Mouse (Mus musculus) midbrain, embryonic 11.5 days (tissue): Measurements from ENCODE around the gene Srxn1. TPM values are rescaled to one million over a fixed set of nuclear protein-coding genes. Genes with fewer than 3 reads are reported as not detected.

ENCODE experiments used
- ATAC-seq: fragments of 200-750 bp; cut with Nextera tagmentation; 2 replicates; pipeline ENCODE4 v1.8.0; 2017; ENCODE audit warnings: moderate TSS enrichment, moderate library complexity; ENCODE audit not compliant: low FRiP score
- DNase-seq: peaks from one replicate; pipeline ENCODE4 v3.0.0; 2015; ENCODE audit warnings: low spot score; ENCODE audit errors: missing footprints
- H3K27ac ChIP-seq: fragments of 300-500 bp; sonication (generic); 2 replicates; pipeline ENCODE4 v1.5.1; 2014; ENCODE audit warnings: low read depth, low read length
- H3K27me3 ChIP-seq: fragments of 300-500 bp; sonication (generic); 2 replicates; pipeline ENCODE4 v1.6.1; 2014; ENCODE audit warnings: mild to moderate bottlenecking, low read length, moderate library complexity, mixed read lengths; ENCODE audit not compliant: control insufficient read depth, insufficient read depth
- H3K36me3 ChIP-seq: fragments of 300-500 bp; sonication (generic); 2 replicates; pipeline ENCODE4 v1.6.1; 2014; ENCODE audit warnings: mild to moderate bottlenecking, low read length, moderate library complexity, mixed read lengths; ENCODE audit not compliant: control insufficient read depth, insufficient read depth
- H3K4me1 ChIP-seq: fragments of 300-500 bp; sonication (generic); 2 replicates; pipeline ENCODE4 v1.6.1; 2014; ENCODE audit warnings: low read length; ENCODE audit not compliant: control insufficient read depth, insufficient read depth
- H3K4me2 ChIP-seq: fragments of 300-500 bp; sonication (generic); 2 replicates; pipeline ENCODE4 v1.6.1; 2014; ENCODE audit warnings: mild to moderate bottlenecking, moderate library complexity
- H3K4me3 ChIP-seq: fragments of 300-500 bp; sonication (generic); 2 replicates; pipeline ENCODE4 v1.5.1; 2014; ENCODE audit warnings: low read depth, low read length
- H3K9ac ChIP-seq: fragments of 300-500 bp; sonication (generic); 2 replicates; pipeline ENCODE4 v1.6.1; 2014; ENCODE audit warnings: low read length
- H3K9me3 ChIP-seq: fragments of 300-500 bp; sonication (generic); 2 replicates; pipeline ENCODE4 v1.6.1; 2016; ENCODE audit warnings: low read length; ENCODE audit not compliant: control insufficient read depth
- WGBS: fragments of 180-500 bp; shearing (Covaris S2); extraction: QIAGEN DNeasy Blood & Tissue Kit; methylation state at CpG from one replicate; pipeline ENCODE4 v1.1.7; 2014; 5-methylcytosine and 5-hydroxymethylcytosine counted together
- polyA plus RNA-seq: library from polyadenylated mRNA; unstranded; fragments of >200 nt; fragmentation: Nextera tagmentation; extraction: Ambion mirVana; gene quantifications from 2 replicates; pipeline ENCODE4 v1.2.1, GENCODE M21; 2014

The Srxn1 gene
- polyA plus RNA-seq, 1 experiment from 2014 or later, result 14.6 TPM

DNA sequence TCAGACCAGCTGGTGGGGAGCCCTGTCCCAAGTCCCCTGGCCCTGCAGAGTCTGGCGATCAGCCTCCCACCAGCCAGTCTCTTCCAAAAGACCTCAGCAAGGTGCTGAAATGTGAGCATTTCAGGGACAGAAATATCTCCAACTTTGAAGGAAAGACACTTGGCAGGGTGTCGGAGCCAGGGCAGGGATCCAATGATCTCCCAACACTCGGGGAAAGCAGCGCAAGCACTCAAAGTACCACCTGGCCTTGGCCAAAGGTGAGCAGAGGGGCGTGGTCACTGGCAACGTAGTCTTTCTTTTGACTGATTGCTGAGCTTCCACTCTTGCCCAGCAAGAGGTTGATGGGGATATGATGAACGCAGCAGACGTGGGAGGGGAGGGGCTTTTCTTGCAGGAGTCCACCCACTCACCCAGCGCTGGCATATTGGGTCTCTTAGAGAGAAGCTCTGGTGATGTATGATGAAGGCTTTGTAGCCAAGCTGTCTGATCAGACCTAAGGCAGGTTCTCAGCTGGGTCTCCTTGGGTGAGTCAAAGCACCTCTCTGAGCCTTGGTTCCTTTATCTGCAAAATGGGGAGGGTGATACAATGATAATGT lies 29.9 kb upstream of the Srxn1 start:
- Histone ChIP-seq H3K36me3 (no peaks in the 10 kb centered on the region), H3K27ac (no peak overlapping the region), H3K4me3 (no peak overlapping the region), H3K9me3 (no peaks in the 10 kb centered on the region), H3K9ac (no peak overlapping the region), H3K27me3 (no peaks in the 10 kb centered on the region), H3K4me1 (peaks cover under 1% of the 10 kb centered on the region; the same call in 1 of the 2 replicates), H3K4me2 (no peak overlapping the region)
- WGBS, result 60% methylated on average over 9 of the region's 9 CpGs
- peak; percentile 54 for DNase-seq
- no peak for ATAC-seq

GRCm38 (mm10) chr2:152077337-152077736 lies 28.0 kb upstream of the Srxn1 start:
- Histone ChIP-seq H3K9ac (no peak overlapping the region), H3K36me3 (no peaks in the 10 kb centered on the region), H3K4me2 (no peak overlapping the region), H3K4me1 (peaks cover 6% of the 10 kb centered on the region; the same call in 1 of the 2 replicates), H3K4me3 (no peak overlapping the region), H3K27ac (no peak overlapping the region), H3K9me3 (no peaks in the 10 kb centered on the region), H3K27me3 (no peaks in the 10 kb centered on the region)
- ATAC-seq (no peak), DNase-seq (peak; percentile 81)
- 73% methylated on average over 3 of the region's 3 CpGs for WGBS

DNA sequence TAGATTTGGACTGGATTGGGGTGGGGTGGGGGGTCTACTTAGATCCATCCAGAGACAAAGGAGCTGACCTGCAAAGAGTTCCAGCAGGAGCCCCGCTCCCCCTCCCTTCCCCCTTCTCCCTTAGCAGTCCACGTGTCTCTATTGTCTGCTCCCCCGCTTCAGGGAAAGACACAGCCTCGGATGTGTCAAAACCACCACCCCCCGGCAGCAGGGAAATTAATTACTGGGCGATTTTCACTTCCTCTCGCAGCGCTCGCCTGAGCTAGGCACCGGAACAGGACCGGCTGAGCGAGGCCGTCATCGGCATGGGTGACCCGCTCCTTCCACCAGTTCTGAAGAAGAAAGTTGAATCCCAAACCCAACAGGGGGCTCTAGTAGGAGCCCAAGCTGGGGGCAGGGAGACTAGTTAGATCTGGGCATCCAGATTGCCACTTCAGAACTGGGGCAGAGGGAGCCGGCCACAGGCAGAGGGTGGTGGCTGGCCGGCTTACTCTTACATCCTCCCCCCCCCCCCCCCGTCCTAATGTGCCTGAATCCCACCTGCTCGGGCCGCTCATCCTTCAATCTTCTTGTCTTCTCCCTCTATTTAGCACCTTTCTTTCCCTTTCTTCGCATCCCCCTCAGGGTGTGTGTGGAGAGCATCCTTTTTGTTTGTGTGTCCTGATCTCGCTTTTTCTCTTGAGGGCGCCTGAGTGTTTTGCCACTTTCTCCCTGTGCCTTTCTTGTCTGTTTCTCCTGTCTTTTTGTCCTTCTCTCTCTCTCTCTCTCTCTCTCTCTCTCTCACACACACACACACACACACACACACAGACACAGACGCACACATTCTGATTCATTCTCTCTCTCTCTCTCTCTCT lies 24.4 kb upstream of the Srxn1 start, which contains the start of gene Scrt2:
TSS of gene Scrt2 (plus strand) at position 845 of the 857 bp plus-strand sequence.
- 2% methylated on average over 24 of the region's 24 CpGs for WGBS
- peak within 1 kb of the TSS; percentile 91 for H3K27ac ChIP-seq
- DNase-seq (peak; percentile 96), ATAC-seq (peak; percentile 71)
- no peaks in the 10 kb centered on the region for H3K9me3 ChIP-seq
- H3K36me3 ChIP-seq, result no peaks in the 10 kb centered on the region
- peaks cover 2% of the 10 kb centered on the region; the same call in 1 of the 2 replicates for H3K27me3 ChIP-seq
- H3K9ac ChIP-seq, result peak within 1 kb of the TSS; percentile 91
- peak within 1 kb of the TSS; percentile 73 for H3K4me3 ChIP-seq
- H3K4me2 ChIP-seq, result peak within 1 kb of the TSS; percentile 83
- H3K4me1 ChIP-seq, result peaks cover 6% of the 10 kb centered on the region; the same call in 1 of the 2 replicates

DNA sequence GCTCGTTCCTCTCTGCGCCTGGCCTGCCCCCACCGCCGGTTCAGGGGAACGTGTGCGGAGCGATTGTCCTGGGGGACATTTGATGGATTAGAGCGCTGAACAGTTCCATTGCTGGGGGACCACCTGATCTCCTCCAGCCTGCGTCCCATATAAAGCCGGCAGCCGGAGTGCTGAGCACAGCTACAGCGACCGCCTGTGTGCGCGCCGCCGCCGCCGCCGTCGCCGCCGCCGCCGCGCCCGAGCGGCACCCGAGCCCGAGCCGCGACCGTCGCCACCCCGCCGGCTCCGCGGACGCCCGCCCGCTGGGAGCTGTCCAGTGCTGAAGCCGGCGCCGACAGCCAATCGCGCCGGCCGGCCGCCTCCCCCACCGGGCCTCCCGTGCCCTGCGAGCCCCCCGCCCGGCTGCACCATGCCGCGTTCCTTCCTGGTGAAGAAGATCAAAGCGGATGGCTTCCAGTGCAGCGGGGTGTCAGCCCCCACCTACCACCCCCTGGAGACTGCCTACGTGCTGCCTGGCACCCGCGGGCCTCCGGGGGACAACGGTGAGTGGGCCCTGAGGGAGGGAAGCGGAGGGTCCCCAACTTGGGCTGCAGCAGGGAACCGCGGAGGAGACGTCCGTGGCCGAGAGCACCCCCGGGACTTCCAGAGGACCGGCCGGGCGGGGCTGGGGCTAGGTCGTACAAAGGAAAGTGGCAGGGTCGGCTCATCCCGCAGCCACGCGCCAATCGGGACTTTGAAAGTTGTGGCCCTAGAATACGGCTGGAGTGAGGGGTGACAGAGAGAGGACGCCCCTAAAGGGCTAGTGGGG lies 23.5 kb upstream of the Srxn1 start:
- peak overlapping the region; percentile 91 for H3K9ac ChIP-seq
- no peaks in the 10 kb centered on the region for H3K36me3 ChIP-seq
- peak overlapping the region; percentile 73 for H3K4me3 ChIP-seq
- DNase-seq (peak; percentile 96), ATAC-seq (peak; percentile 84)
- peak overlapping the region; percentile 83 for H3K4me2 ChIP-seq
- peak overlapping the region; percentile 91 for H3K27ac ChIP-seq
- WGBS, result under 1% methylated on average over 72 of the region's 81 CpGs
- H3K9me3 ChIP-seq, result no peaks in the 10 kb centered on the region
- peaks cover 2% of the 10 kb centered on the region; the same call in 1 of the 2 replicates for H3K27me3 ChIP-seq
- H3K4me1 ChIP-seq, result peaks cover 10% of the 10 kb centered on the region; the same call in 1 of the 2 replicates

- Histone ChIP-seq H3K27ac (peak overlapping the region; percentile 91; the same call in 1 of the 2 replicates), H3K4me1 (peaks cover 12% of the 10 kb centered on the region; the same call in 1 of the 2 replicates), H3K4me2 (peak overlapping the region; percentile 83), H3K9ac (peak overlapping the region; percentile 91), H3K9me3 (no peaks in the 10 kb centered on the region), H3K27me3 (peaks cover 2% of the 10 kb centered on the region; the same call in 1 of the 2 replicates), H3K36me3 (no peaks in the 10 kb centered on the region), H3K4me3 (peak overlapping the region; percentile 73)
- 26% methylated on average over 6 of the region's 7 CpGs for WGBS
- DNase-seq (peak; percentile 88), ATAC-seq (0 out of 2 replicates have a peak, but pooled peaks have one; percentile 1)
Observed at GRCm38 (mm10) chr2:152082456-152083285, 22.6 kb upstream of the Srxn1 start.

DNA sequence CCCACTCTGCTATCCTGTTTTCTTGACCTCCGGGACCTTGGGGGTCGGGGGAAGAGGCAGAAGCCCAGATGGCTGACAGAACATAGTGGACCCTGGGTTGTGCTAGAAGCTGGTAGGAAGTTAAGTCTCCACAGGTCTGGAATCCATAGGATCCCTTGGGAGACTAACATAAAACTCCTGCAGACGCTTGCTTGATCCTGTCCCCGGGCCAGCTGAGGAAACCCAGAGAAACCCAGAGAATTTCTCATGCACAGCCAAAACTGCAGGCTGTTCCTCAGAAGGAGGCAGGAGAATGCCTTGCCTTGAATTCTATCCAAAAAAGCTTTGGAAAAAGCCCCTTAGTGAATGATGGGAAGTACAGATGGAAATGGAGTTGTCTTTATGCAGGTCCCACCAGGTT lies 21.9 kb upstream of the Srxn1 start:
- peaks cover 12% of the 10 kb centered on the region; the same call in 1 of the 2 replicates for H3K4me1 ChIP-seq
- H3K9me3 ChIP-seq, result no peaks in the 10 kb centered on the region
- 71% methylated on average over 4 of the region's 4 CpGs for WGBS
- H3K4me2 ChIP-seq, result peak overlapping the region; percentile 83
- no peak overlapping the region for H3K27ac ChIP-seq
- H3K36me3 ChIP-seq, result no peaks in the 10 kb centered on the region
- H3K9ac ChIP-seq, result peak overlapping the region; percentile 91
- ATAC-seq, result no peak
- peak overlapping the region; percentile 73 for H3K4me3 ChIP-seq
- H3K27me3 ChIP-seq, result peaks cover 2% of the 10 kb centered on the region; the same call in 1 of the 2 replicates
- peak; percentile 70 for DNase-seq

- no peak for DNase-seq
- H3K4me2 ChIP-seq, result peak overlapping the region; percentile 83
- H3K27ac ChIP-seq, result no peak overlapping the region
- H3K4me3 ChIP-seq, result peak overlapping the region; percentile 73
- 64% methylated on average over 6 of the region's 6 CpGs for WGBS
- peaks cover 12% of the 10 kb centered on the region; the same call in 1 of the 2 replicates for H3K4me1 ChIP-seq
- H3K9ac ChIP-seq, result peak overlapping the region; percentile 10; the same call in 1 of the 2 replicates
- H3K9me3 ChIP-seq, result no peaks in the 10 kb centered on the region
- ATAC-seq, result no peak
- peaks cover 2% of the 10 kb centered on the region; the same call in 1 of the 2 replicates for H3K27me3 ChIP-seq
- H3K36me3 ChIP-seq, result no peaks in the 10 kb centered on the region
Observed at GRCm38 (mm10) chr2:152084298-152084697, 21.0 kb upstream of the Srxn1 start.

GRCm38 (mm10) chr2:152085414-152085813 lies 19.9 kb upstream of the Srxn1 start:
- no peak overlapping the region for H3K9ac ChIP-seq
- 77% methylated on average over 6 of the region's 6 CpGs for WGBS
- no peak for ATAC-seq
- no peak overlapping the region for H3K4me3 ChIP-seq
- no peaks in the 10 kb centered on the region for H3K9me3 ChIP-seq
- H3K4me1 ChIP-seq, result peaks cover 11% of the 10 kb centered on the region; the same call in 1 of the 2 replicates
- H3K4me2 ChIP-seq, result peak overlapping the region; percentile 83
- H3K27me3 ChIP-seq, result peaks cover 2% of the 10 kb centered on the region; the same call in 1 of the 2 replicates
- no peak overlapping the region for H3K27ac ChIP-seq
- peak; percentile 62 for DNase-seq
- H3K36me3 ChIP-seq, result no peaks in the 10 kb centered on the region
